Mouse (Mus musculus) erythroblast, embryonic 14.5 days (primary cell): ENCODE results near the gene Mcf2l. TPM values are rescaled to one million over a fixed set of nuclear protein-coding genes. Genes with fewer than 3 reads are reported as not detected.

Source experiments
- H3K27me3 ChIP-seq: 2 replicates; pipeline ENCODE4 v1.6.1; 2012; ENCODE audit warnings: inconsistent platforms; ENCODE audit not compliant: control insufficient read depth
- H3K36me3 ChIP-seq: 2 replicates; pipeline ENCODE4 v1.6.1; 2012; ENCODE audit warnings: mild to moderate bottlenecking, inconsistent platforms; ENCODE audit not compliant: control insufficient read depth
- H3K4me1 ChIP-seq: 2 replicates; pipeline ENCODE4 v1.6.1; 2012; ENCODE audit warnings: inconsistent platforms; ENCODE audit not compliant: control insufficient read depth
- H3K4me3 ChIP-seq: replicated peaks from 2 replicates; pipeline ENCODE3; 2012; ENCODE audit warnings: moderate library complexity, mild to moderate bottlenecking, inconsistent platforms
- H3K9me3 ChIP-seq: 2 replicates; pipeline ENCODE4 v1.6.1; 2012; ENCODE audit warnings: low read length, inconsistent platforms, mixed read lengths; ENCODE audit not compliant: control insufficient read depth
- GATA1 ChIP-seq: IDR thresholded peaks from 2 replicates; pipeline ENCODE4 v1.6.1; 2012; ENCODE audit warnings: low read length, inconsistent platforms, mixed read lengths
- TAL1 ChIP-seq: IDR thresholded peaks from 3 replicates; pipeline ENCODE4 v1.6.1; 2012; ENCODE audit warnings: low read length, inconsistent platforms, mixed read lengths
- polyA plus RNA-seq: library from polyadenylated mRNA; stranded (reverse); fragments of >175 nt; gene quantifications from 2 replicates; pipeline ENCODE4 v1.2.3, GENCODE M21; 2012

The Mcf2l gene
- polyA plus RNA-seq, 1 experiment, result 0.05 TPM

- no peak for TF ChIP-seq TAL1
- no peak for TF ChIP-seq GATA1
- Histone ChIP-seq H3K4me3 (no peak overlapping the region), H3K36me3 (no peaks in the 10 kb centered on the region), H3K27me3 (peaks cover 40% of the 10 kb centered on the region), H3K9me3 (no peaks in the 10 kb centered on the region), H3K4me1 (no peaks in the 10 kb centered on the region)
These were observed 32.8 kb upstream of the Mcf2l start for GRCm38 (mm10) chr8:12840834-12841233.

GRCm38 (mm10) chr8:12842342-12842995, 31.1 kb upstream of the Mcf2l start:
- Histone ChIP-seq H3K9me3 (no peaks in the 10 kb centered on the region), H3K36me3 (no peaks in the 10 kb centered on the region), H3K27me3 (peaks cover 38% of the 10 kb centered on the region; the same call in 1 of the 2 replicates), H3K4me1 (no peaks in the 10 kb centered on the region), H3K4me3 (no peak overlapping the region)
- TF ChIP-seq GATA1 (no peak), TAL1 (no peak)

GRCm38 (mm10) chr8:12844347-12844950, 29.2 kb upstream of the Mcf2l start:
- Histone ChIP-seq H3K9me3 (no peaks in the 10 kb centered on the region), H3K36me3 (no peaks in the 10 kb centered on the region), H3K27me3 (peaks cover 42% of the 10 kb centered on the region; the same call in 1 of the 2 replicates), H3K4me1 (no peaks in the 10 kb centered on the region), H3K4me3 (no peak overlapping the region)
- TF ChIP-seq GATA1 (no peak), TAL1 (no peak)

- H3K4me3 ChIP-seq, result no peak overlapping the region
- TF ChIP-seq GATA1 (no peak), TAL1 (no peak)
- no peaks in the 10 kb centered on the region for H3K9me3 ChIP-seq
- no peaks in the 10 kb centered on the region for H3K36me3 ChIP-seq
- H3K27me3 ChIP-seq, result peaks cover 46% of the 10 kb centered on the region; the same call in 1 of the 2 replicates
- H3K4me1 ChIP-seq, result no peaks in the 10 kb centered on the region
These were observed 27.2 kb upstream of the Mcf2l start for GRCm38 (mm10) chr8:12846447-12846846.

- H3K27me3 ChIP-seq, result peaks cover 41% of the 10 kb centered on the region
- no peaks in the 10 kb centered on the region for H3K36me3 ChIP-seq
- TF ChIP-seq GATA1 (no peak), TAL1 (no peak)
- no peaks in the 10 kb centered on the region for H3K9me3 ChIP-seq
- H3K4me3 ChIP-seq, result no peak overlapping the region
- H3K4me1 ChIP-seq, result no peaks in the 10 kb centered on the region
These were observed 22.4 kb upstream of the Mcf2l start for GRCm38 (mm10) chr8:12851241-12851640.

GRCm38 (mm10) chr8:12856038-12856437, 17.6 kb upstream of the Mcf2l start:
- no peaks in the 10 kb centered on the region for H3K4me1 ChIP-seq
- TF ChIP-seq GATA1 (no peak), TAL1 (no peak)
- no peaks in the 10 kb centered on the region for H3K9me3 ChIP-seq
- peaks cover 47% of the 10 kb centered on the region for H3K27me3 ChIP-seq
- no peak overlapping the region for H3K4me3 ChIP-seq
- no peaks in the 10 kb centered on the region for H3K36me3 ChIP-seq

- peaks cover 48% of the 10 kb centered on the region; the same call in 1 of the 2 replicates for H3K27me3 ChIP-seq
- H3K36me3 ChIP-seq, result no peaks in the 10 kb centered on the region
- TF ChIP-seq TAL1 (no peak), GATA1 (no peak)
- H3K4me3 ChIP-seq, result no peak overlapping the region
- H3K9me3 ChIP-seq, result no peaks in the 10 kb centered on the region
- no peaks in the 10 kb centered on the region for H3K4me1 ChIP-seq
These were observed 10.5 kb upstream of the Mcf2l start for GRCm38 (mm10) chr8:12863061-12863460.

GRCm38 (mm10) chr8:12863608-12864007, 10.0 kb upstream of the Mcf2l start:
- no peaks in the 10 kb centered on the region for H3K36me3 ChIP-seq
- H3K4me3 ChIP-seq, result no peak overlapping the region
- no peaks in the 10 kb centered on the region for H3K4me1 ChIP-seq
- peaks cover 47% of the 10 kb centered on the region; the same call in 1 of the 2 replicates for H3K27me3 ChIP-seq
- no peaks in the 10 kb centered on the region for H3K9me3 ChIP-seq
- TF ChIP-seq GATA1 (no peak), TAL1 (no peak)

- no peaks in the 10 kb centered on the region for H3K36me3 ChIP-seq
- TF ChIP-seq TAL1, result no peak
- no peak for TF ChIP-seq GATA1
- H3K4me1 ChIP-seq, result no peaks in the 10 kb centered on the region
- H3K9me3 ChIP-seq, result no peaks in the 10 kb centered on the region
- no peak overlapping the region for H3K4me3 ChIP-seq
- peaks cover 52% of the 10 kb centered on the region for H3K27me3 ChIP-seq
These were observed 7.8 kb upstream of the Mcf2l start for GRCm38 (mm10) chr8:12865790-12866189.

- Histone ChIP-seq H3K36me3 (no peaks in the 10 kb centered on the region), H3K9me3 (no peaks in the 10 kb centered on the region), H3K4me1 (peaks cover 10% of the 10 kb centered on the region), H3K4me3 (no peak overlapping the region), H3K27me3 (peaks cover 66% of the 10 kb centered on the region)
- TF ChIP-seq TAL1 (no peak), GATA1 (no peak)
These were observed 3.9 kb upstream of the Mcf2l start for GRCm38 (mm10) chr8:12869661-12870060.
